Mouse (Mus musculus) forebrain, postnatal 0 days (tissue): ENCODE data around the gene Ctnnbl1. TPM values are rescaled to one million over a fixed set of nuclear protein-coding genes. Genes with fewer than 3 reads are reported as not detected.

Experiments used
- ATAC-seq: fragments of 200-750 bp; cut with Nextera tagmentation; 2 replicates; pipeline ENCODE4 v1.8.0; 2017; ENCODE audit warnings: mild to moderate bottlenecking, moderate library complexity
- DNase-seq: peaks from one replicate; pipeline ENCODE4 v3.0.0-alpha.2; 2015
- H3K27ac ChIP-seq: fragments of 300-500 bp; sonication (generic); 2 replicates; pipeline ENCODE4 v1.5.1; 2014; ENCODE audit warnings: low read depth, mild to moderate bottlenecking, antibody characterized with exemption, low read length, moderate library complexity, mixed read lengths
- H3K27me3 ChIP-seq: fragments of 300-500 bp; sonication (generic); 2 replicates; pipeline ENCODE4 v1.6.1; 2014; ENCODE audit warnings: mild to moderate bottlenecking, low read length, mixed read lengths; ENCODE audit not compliant: insufficient read depth
- H3K36me3 ChIP-seq: fragments of 300-500 bp; sonication (generic); 2 replicates; pipeline ENCODE4 v1.6.1; 2014; ENCODE audit warnings: mild to moderate bottlenecking, moderate library complexity; ENCODE audit not compliant: insufficient read depth
- H3K4me1 ChIP-seq: fragments of 300-500 bp; sonication (generic); 2 replicates; pipeline ENCODE4 v1.6.1; 2014; ENCODE audit warnings: antibody characterized with exemption; ENCODE audit not compliant: insufficient read depth
- H3K4me2 ChIP-seq: fragments of 300-500 bp; sonication (generic); 2 replicates; pipeline ENCODE4 v1.6.1; 2014; ENCODE audit warnings: low read depth, mild to moderate bottlenecking, moderate library complexity
- H3K4me3 ChIP-seq: fragments of 300-500 bp; sonication (generic); 2 replicates; pipeline ENCODE4 v1.5.1; 2014; ENCODE audit warnings: low read depth, low read length, mixed read lengths
- H3K9ac ChIP-seq: fragments of 300-500 bp; sonication (generic); 2 replicates; pipeline ENCODE4 v1.6.1; 2014; ENCODE audit warnings: mild to moderate bottlenecking
- H3K9me3 ChIP-seq: fragments of 300-500 bp; sonication (generic); 2 replicates; pipeline ENCODE4 v1.6.1; 2016; ENCODE audit warnings: low read length
- CTCF ChIP-seq: sonication (generic); IDR thresholded peaks from 2 replicates; pipeline ENCODE4 v1.5.1; 2016; ENCODE audit warnings: antibody characterized with exemption, control low read depth, low read depth
- WGBS: fragments of 180-500 bp; shearing (Covaris S2); extraction: QIAGEN DNeasy Blood & Tissue Kit; methylation state at CpG from one replicate; pipeline ENCODE4 v1.1.7; 2014; 5-methylcytosine and 5-hydroxymethylcytosine counted together
- polyA plus RNA-seq: library from polyadenylated mRNA; unstranded; fragments of >200 nt; fragmentation: Nextera tagmentation; extraction: Ambion mirVana; gene quantifications from 2 replicates; pipeline ENCODE4 v1.2.1, GENCODE M21; 2015
- total RNA-seq: library from RNA; depleted of rRNA; stranded (reverse); fragments of >200 nt; gene quantifications from 2 replicates; pipeline ENCODE4 v1.2.3, GENCODE M21; 2014

Gene Ctnnbl1
- total and polyA plus RNA-seq, 2 experiments from 2014 or later: 43.8 to 48.2 TPM

- no peak for TF ChIP-seq CTCF
- Histone ChIP-seq H3K36me3 (no peaks in the 10 kb centered on the region; the same call in 1 of the 2 replicates), H3K9me3 (no peaks in the 10 kb centered on the region), H3K4me2 (no peak overlapping the region), H3K4me1 (peaks cover 4% of the 10 kb centered on the region; the same call in 1 of the 2 replicates), H3K4me3 (no peak overlapping the region), H3K9ac (no peak overlapping the region), H3K27ac (no peak overlapping the region), H3K27me3 (no peaks in the 10 kb centered on the region)
- peak; percentile 68 for ATAC-seq
- DNase-seq: peak; percentile 50
- 73% methylated on average over 15 of the region's 15 CpGs for WGBS
Measured at GRCm38 (mm10) chr2:157818576-157819320, 81.5 kb downstream of the Ctnnbl1 start.

- no peaks in the 10 kb centered on the region for H3K27me3 ChIP-seq
- H3K4me1 ChIP-seq: peaks cover 4% of the 10 kb centered on the region; the same call in 1 of the 2 replicates
- no peak overlapping the region for H3K4me2 ChIP-seq
- DNase-seq (no peak), ATAC-seq (no peak)
- H3K27ac ChIP-seq: no peak overlapping the region
- no peaks in the 10 kb centered on the region for H3K9me3 ChIP-seq
- TF ChIP-seq CTCF: no peak
- no peak overlapping the region for H3K4me3 ChIP-seq
- H3K36me3 ChIP-seq: peaks cover 4% of the 10 kb centered on the region; the same call in 1 of the 2 replicates
- H3K9ac ChIP-seq: no peak overlapping the region
- 90% methylated on average over 12 of the region's 12 CpGs for WGBS
Measured at GRCm38 (mm10) chr2:157819401-157819800, 82.2 kb downstream of the Ctnnbl1 start.

- Histone ChIP-seq H3K4me3 (no peak overlapping the region), H3K9me3 (no peaks in the 10 kb centered on the region), H3K9ac (no peak overlapping the region), H3K4me1 (peaks cover 4% of the 10 kb centered on the region; the same call in 1 of the 2 replicates), H3K27me3 (no peaks in the 10 kb centered on the region), H3K27ac (no peak overlapping the region), H3K36me3 (peaks cover 8% of the 10 kb centered on the region; the same call in 1 of the 2 replicates), H3K4me2 (no peak overlapping the region)
- ATAC-seq (no peak), DNase-seq (no peak)
- TF ChIP-seq CTCF: no peak
- WGBS: 29% methylated on average over 4 of the region's 4 CpGs
Measured at GRCm38 (mm10) chr2:157821259-157821658, 84.1 kb downstream of the Ctnnbl1 start.

GRCm38 (mm10) chr2:157823456-157823855, 86.3 kb downstream of the Ctnnbl1 start:
- Histone ChIP-seq H3K4me1 (peaks cover 4% of the 10 kb centered on the region; the same call in 1 of the 2 replicates), H3K4me2 (no peak overlapping the region), H3K9ac (no peak overlapping the region), H3K27ac (no peak overlapping the region), H3K36me3 (peaks cover 9% of the 10 kb centered on the region; the same call in 1 of the 2 replicates), H3K4me3 (no peak overlapping the region), H3K9me3 (no peaks in the 10 kb centered on the region), H3K27me3 (no peaks in the 10 kb centered on the region)
- ATAC-seq (no peak), DNase-seq (no peak)
- TF ChIP-seq CTCF: no peak
- WGBS: 56% methylated on average over 3 of the region's 3 CpGs

- TF ChIP-seq CTCF: no peak
- ATAC-seq (no peak), DNase-seq (no peak)
- no peaks in the 10 kb centered on the region for H3K9me3 ChIP-seq
- H3K4me2 ChIP-seq: no peak overlapping the region
- H3K27ac ChIP-seq: no peak overlapping the region
- no peaks in the 10 kb centered on the region for H3K27me3 ChIP-seq
- no peak overlapping the region for H3K4me3 ChIP-seq
- WGBS: 91% methylated on average over 11 of the region's 11 CpGs
- peaks cover 4% of the 10 kb centered on the region; the same call in 1 of the 2 replicates for H3K4me1 ChIP-seq
- H3K36me3 ChIP-seq: peaks cover 9% of the 10 kb centered on the region; the same call in 1 of the 2 replicates
- H3K9ac ChIP-seq: no peak overlapping the region
Measured at GRCm38 (mm10) chr2:157824249-157824648, 87.0 kb downstream of the Ctnnbl1 start.

GRCm38 (mm10) chr2:157830101-157830500, 92.9 kb downstream of the Ctnnbl1 start:
- Histone ChIP-seq H3K9me3 (no peaks in the 10 kb centered on the region), H3K4me3 (no peak overlapping the region), H3K27me3 (no peaks in the 10 kb centered on the region), H3K4me1 (no peaks in the 10 kb centered on the region), H3K9ac (no peak overlapping the region), H3K36me3 (0 out of 2 replicates have a peak, but pooled peaks cover 3% of the 10 kb centered on the region), H3K27ac (no peak overlapping the region), H3K4me2 (no peak overlapping the region)
- 77% methylated on average over 6 of the region's 6 CpGs for WGBS
- no peak for TF ChIP-seq CTCF
- no peak for ATAC-seq
- DNase-seq: no peak

GRCm38 (mm10) chr2:157830620-157831354, 93.6 kb downstream of the Ctnnbl1 start:
- no peaks in the 10 kb centered on the region for H3K27me3 ChIP-seq
- 0 out of 2 replicates have a peak, but pooled peaks cover 3% of the 10 kb centered on the region for H3K36me3 ChIP-seq
- DNase-seq: no peak
- no peak overlapping the region for H3K4me3 ChIP-seq
- 82% methylated on average over 10 of the region's 10 CpGs for WGBS
- no peaks in the 10 kb centered on the region for H3K4me1 ChIP-seq
- H3K9me3 ChIP-seq: no peaks in the 10 kb centered on the region
- no peak overlapping the region for H3K4me2 ChIP-seq
- no peak overlapping the region for H3K27ac ChIP-seq
- ATAC-seq: no peak
- no peak overlapping the region for H3K9ac ChIP-seq
- TF ChIP-seq CTCF: no peak
